Mouse (Mus musculus) embryonic facial prominence, embryonic 12.5 days (tissue): ENCODE measurements at regions not wholly inside any gene's neighbourhood (a gene's known extent, or its start where the extent isn't known, plus 50 kb on each side); places are given as distances from the start of the nearest gene placed in this dataset.

Experiments used
- ATAC-seq: fragments of 200-750 bp; cut with Nextera tagmentation; 2 replicates; pipeline ENCODE4 v1.8.0; 2017; ENCODE audit not compliant: insufficient number of reproducible peaks, insufficient read depth, low FRiP score, low TSS enrichment
- H3K27ac ChIP-seq: fragments of 300-500 bp; sonication (generic); 2 replicates; pipeline ENCODE4 v1.5.1; 2016; ENCODE audit warnings: mild to moderate bottlenecking
- H3K27me3 ChIP-seq: fragments of 300-500 bp; sonication (generic); 2 replicates; pipeline ENCODE4 v1.6.1; 2016; ENCODE audit warnings: mild to moderate bottlenecking, moderate library complexity
- H3K36me3 ChIP-seq: fragments of 300-500 bp; sonication (generic); 2 replicates; pipeline ENCODE4 v1.6.1; 2016; ENCODE audit warnings: mild to moderate bottlenecking
- H3K4me1 ChIP-seq: fragments of 300-500 bp; sonication (generic); 2 replicates; pipeline ENCODE4 v1.6.1; 2016
- H3K4me2 ChIP-seq: fragments of 300-500 bp; sonication (generic); replicated peaks from 2 replicates; pipeline ENCODE4 v1.6.1; 2016; ENCODE audit warnings: mild to moderate bottlenecking, moderate library complexity
- H3K4me3 ChIP-seq: fragments of 300-500 bp; sonication (generic); 2 replicates; pipeline ENCODE4 v1.5.1; 2016; ENCODE audit warnings: mild to moderate bottlenecking
- H3K9ac ChIP-seq: fragments of 300-500 bp; sonication (generic); 2 replicates; pipeline ENCODE4 v1.6.1; 2016; ENCODE audit warnings: mild to moderate bottlenecking, moderate library complexity
- H3K9me3 ChIP-seq: fragments of 300-500 bp; sonication (generic); 2 replicates; pipeline ENCODE4 v1.6.1; 2016; ENCODE audit warnings: mild to moderate bottlenecking, moderate library complexity
- WGBS: fragments of 180-500 bp; shearing (Covaris S2); methylation state at CpG from one replicate; pipeline ENCODE4 v1.1.7; 2016; 5-methylcytosine and 5-hydroxymethylcytosine counted together

GRCm38 (mm10) chr10:99678096-99678495, 81.4 kb downstream of the Csl start:
- Histone ChIP-seq H3K4me2 (no peak overlapping the region), H3K4me3 (no peak overlapping the region), H3K36me3 (no peaks in the 10 kb centered on the region), H3K9me3 (no peaks in the 10 kb centered on the region), H3K9ac (no peak overlapping the region), H3K27me3 (no peaks in the 10 kb centered on the region), H3K4me1 (no peaks in the 10 kb centered on the region), H3K27ac (no peak overlapping the region)
- no peak for ATAC-seq
- 78% methylated on average over 9 of the region's 9 CpGs for WGBS

DNA sequence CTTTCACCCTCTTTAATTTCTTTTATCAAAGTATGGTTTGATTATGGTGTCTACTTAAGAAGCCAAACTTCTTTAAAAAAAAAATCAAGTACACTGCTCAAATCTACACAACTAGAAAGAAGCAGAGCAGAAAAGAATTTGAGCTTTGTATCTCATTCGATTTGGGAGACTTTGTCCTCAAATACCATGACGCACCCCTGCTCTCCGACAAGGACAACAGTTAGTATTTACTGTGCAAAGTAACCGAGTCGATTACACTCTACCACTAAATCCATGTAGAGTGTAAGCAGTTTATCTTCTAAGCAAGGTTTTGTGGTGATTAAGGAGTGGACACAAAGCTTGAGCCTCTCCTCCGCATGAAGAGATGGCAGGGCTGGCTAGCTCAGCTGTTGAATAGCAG, 79.6 kb downstream of the Csl start:
- Histone ChIP-seq H3K4me1 (no peaks in the 10 kb centered on the region), H3K4me2 (no peak overlapping the region), H3K4me3 (no peak overlapping the region), H3K9me3 (no peaks in the 10 kb centered on the region), H3K27me3 (no peaks in the 10 kb centered on the region), H3K9ac (no peak overlapping the region), H3K36me3 (no peaks in the 10 kb centered on the region), H3K27ac (no peak overlapping the region)
- ATAC-seq = no peak
- whole genome bisulfite sequencing = 93% methylated on average over 6 of the region's 6 CpGs

DNA sequence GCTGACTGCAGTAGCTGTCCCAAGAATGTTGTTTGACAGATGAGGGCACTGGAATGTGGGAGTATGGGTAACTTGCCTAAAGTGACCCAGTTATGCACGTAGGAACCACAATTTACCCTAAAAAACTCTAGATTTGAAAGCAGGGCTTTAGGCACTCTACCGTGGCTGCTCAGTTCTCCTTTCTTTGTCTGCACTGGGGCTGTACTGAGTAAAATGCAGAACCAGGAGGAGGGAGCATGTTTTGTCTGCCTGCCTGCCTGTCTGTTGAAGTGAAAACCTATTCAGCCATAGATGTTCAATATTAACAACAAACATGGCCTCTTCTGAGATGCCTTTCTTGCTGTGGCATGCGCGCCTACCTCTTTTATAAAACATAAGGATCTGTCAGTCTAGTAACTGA, 77.5 kb downstream of the Csl start:
- ATAC-seq = no peak
- WGBS = 79% methylated on average over 4 of the region's 4 CpGs
- Histone ChIP-seq H3K4me1 (no peaks in the 10 kb centered on the region), H3K9me3 (no peaks in the 10 kb centered on the region), H3K27me3 (no peaks in the 10 kb centered on the region), H3K27ac (no peak overlapping the region), H3K4me2 (no peak overlapping the region), H3K9ac (no peak overlapping the region), H3K4me3 (no peak overlapping the region), H3K36me3 (no peaks in the 10 kb centered on the region)

DNA sequence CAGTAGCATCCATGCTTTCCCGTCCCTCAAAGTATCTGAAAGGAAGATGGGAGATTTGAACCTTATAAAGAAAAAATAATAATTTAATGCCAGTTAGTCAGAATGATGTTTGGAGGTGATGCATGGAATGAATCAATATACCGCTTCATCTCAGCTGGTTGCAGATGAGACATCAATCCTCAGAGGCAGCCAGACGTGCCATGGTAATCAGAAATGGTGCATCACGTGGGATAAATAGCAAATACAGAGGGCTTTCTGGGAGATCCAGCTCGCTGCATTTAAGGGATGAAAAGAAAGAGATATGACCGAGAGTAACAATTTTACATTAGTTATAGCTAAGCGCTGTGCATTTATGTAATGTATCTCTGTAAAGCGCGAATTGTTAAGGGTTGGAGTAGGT, 77.1 kb downstream of the Csl start:
- H3K4me1 ChIP-seq = no peaks in the 10 kb centered on the region
- H3K9me3 ChIP-seq = no peaks in the 10 kb centered on the region
- no peak overlapping the region for H3K27ac ChIP-seq
- no peak overlapping the region for H3K4me3 ChIP-seq
- no peaks in the 10 kb centered on the region for H3K36me3 ChIP-seq
- H3K9ac ChIP-seq = no peak overlapping the region
- 88% methylated on average over 9 of the region's 9 CpGs for WGBS
- H3K27me3 ChIP-seq = no peaks in the 10 kb centered on the region
- ATAC-seq = no peak
- no peak overlapping the region for H3K4me2 ChIP-seq

DNA sequence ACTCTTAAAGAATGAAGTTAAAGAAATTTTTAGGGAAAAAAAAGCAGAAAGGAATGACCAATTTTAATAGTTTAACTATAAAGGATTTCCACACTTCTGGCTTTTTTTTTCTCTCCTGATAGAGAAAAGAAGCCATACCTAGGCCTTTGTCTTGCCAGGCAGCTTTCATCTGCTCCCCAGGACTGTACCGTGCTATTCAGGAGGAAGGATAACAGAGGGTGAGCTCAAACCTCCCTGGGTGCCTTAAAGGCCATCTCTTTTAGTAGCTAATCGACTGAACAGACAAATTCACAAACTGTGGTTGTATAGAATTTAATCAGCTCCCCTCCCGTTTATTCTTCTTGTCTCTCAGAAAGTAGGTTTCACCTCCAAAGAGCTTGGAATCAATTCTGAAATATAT, 76.1 kb downstream of the Csl start:
- H3K4me1 ChIP-seq = no peaks in the 10 kb centered on the region
- H3K9ac ChIP-seq = no peak overlapping the region
- H3K4me3 ChIP-seq = no peak overlapping the region
- 35% methylated on average over 3 of the region's 3 CpGs for WGBS
- no peaks in the 10 kb centered on the region for H3K27me3 ChIP-seq
- no peaks in the 10 kb centered on the region for H3K36me3 ChIP-seq
- no peaks in the 10 kb centered on the region for H3K9me3 ChIP-seq
- no peak overlapping the region for H3K27ac ChIP-seq
- no peak overlapping the region for H3K4me2 ChIP-seq
- no peak for ATAC-seq

DNA sequence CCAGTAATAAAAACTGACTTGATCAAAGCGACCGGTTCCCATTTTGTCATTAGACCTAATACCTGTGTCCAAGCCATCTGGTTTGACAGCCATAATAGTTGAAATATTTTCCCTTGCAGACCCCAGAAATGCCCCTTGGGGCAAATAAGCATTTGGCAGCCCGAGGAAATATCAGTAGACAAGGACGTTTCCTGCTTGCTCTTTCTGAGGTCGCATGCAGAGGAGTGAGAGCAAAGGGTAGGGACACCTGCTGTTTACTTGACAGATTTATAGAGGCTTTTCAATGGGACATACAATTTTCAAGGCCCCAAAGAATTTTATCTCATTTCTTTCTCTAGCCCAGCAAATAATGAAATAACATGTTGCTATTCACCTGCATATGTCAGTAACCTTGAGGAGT, 73.5 kb downstream of the Csl start:
- ATAC-seq = no peak
- H3K4me2 ChIP-seq = no peak overlapping the region
- H3K27ac ChIP-seq = no peak overlapping the region
- H3K27me3 ChIP-seq = no peaks in the 10 kb centered on the region
- H3K4me3 ChIP-seq = no peak overlapping the region
- H3K36me3 ChIP-seq = no peaks in the 10 kb centered on the region
- H3K4me1 ChIP-seq = no peaks in the 10 kb centered on the region
- H3K9ac ChIP-seq = no peak overlapping the region
- 36% methylated on average over 5 of the region's 5 CpGs for WGBS
- no peaks in the 10 kb centered on the region for H3K9me3 ChIP-seq

GRCm38 (mm10) chr10:99687011-99687410, 72.4 kb downstream of the Csl start:
- no peak for ATAC-seq
- no peaks in the 10 kb centered on the region for H3K27me3 ChIP-seq
- WGBS = 59% methylated on average over 4 of the region's 4 CpGs
- no peaks in the 10 kb centered on the region for H3K4me1 ChIP-seq
- no peak overlapping the region for H3K9ac ChIP-seq
- H3K36me3 ChIP-seq = no peaks in the 10 kb centered on the region
- H3K4me3 ChIP-seq = no peak overlapping the region
- H3K27ac ChIP-seq = no peak overlapping the region
- H3K4me2 ChIP-seq = no peak overlapping the region
- no peaks in the 10 kb centered on the region for H3K9me3 ChIP-seq

DNA sequence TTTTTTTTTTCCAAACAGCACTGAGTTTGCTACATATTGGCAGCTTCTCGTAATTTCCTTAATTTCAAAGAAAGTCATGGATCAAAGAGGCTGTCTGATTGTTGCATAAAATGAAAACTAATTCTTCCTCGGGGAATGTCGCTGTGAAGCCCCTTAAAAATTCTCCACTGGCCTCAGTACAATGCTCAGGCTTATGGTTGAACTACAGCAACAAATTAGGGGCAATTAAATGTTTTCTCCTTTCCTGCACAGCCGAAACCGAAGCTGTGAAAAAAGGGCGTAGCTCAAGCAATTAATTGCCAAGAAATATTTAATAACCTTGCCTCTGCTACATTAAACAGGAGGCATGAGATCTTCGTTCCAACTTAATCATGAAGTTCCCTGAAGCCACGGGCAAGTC, 61.8 kb downstream of the Csl start:
- Histone ChIP-seq H3K27ac (no peak overlapping the region), H3K36me3 (no peaks in the 10 kb centered on the region), H3K4me3 (no peak overlapping the region), H3K27me3 (no peaks in the 10 kb centered on the region), H3K4me2 (no peak overlapping the region), H3K9ac (no peak overlapping the region), H3K4me1 (no peaks in the 10 kb centered on the region), H3K9me3 (no peaks in the 10 kb centered on the region)
- WGBS = 61% methylated on average over 8 of the region's 8 CpGs
- no peak for ATAC-seq

DNA sequence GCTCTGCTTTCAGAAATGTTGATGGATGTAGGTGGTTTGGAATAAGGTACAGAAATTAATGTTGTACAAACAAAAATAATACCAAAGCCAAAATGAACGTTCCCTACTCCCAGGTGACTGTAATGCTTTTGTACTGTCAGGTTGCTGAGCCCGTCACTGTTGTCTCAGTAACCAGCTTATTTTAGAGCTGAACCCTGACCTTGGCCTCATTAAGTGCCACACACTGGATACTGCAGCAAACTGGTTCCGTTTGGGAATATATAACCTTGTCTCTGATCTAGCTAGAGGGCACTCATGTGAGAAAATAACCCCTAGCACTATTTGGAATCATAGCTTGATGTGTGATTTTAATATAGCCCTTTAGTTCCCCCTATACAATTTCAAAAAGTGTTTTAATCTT, 60.0 kb downstream of the Csl start:
- ATAC-seq = no peak
- Histone ChIP-seq H3K27ac (no peak overlapping the region), H3K4me3 (no peak overlapping the region), H3K9me3 (no peaks in the 10 kb centered on the region), H3K4me1 (no peaks in the 10 kb centered on the region), H3K36me3 (no peaks in the 10 kb centered on the region), H3K9ac (no peak overlapping the region), H3K27me3 (no peaks in the 10 kb centered on the region), H3K4me2 (no peak overlapping the region)
- WGBS = 15% methylated on average over 3 of the region's 3 CpGs

DNA sequence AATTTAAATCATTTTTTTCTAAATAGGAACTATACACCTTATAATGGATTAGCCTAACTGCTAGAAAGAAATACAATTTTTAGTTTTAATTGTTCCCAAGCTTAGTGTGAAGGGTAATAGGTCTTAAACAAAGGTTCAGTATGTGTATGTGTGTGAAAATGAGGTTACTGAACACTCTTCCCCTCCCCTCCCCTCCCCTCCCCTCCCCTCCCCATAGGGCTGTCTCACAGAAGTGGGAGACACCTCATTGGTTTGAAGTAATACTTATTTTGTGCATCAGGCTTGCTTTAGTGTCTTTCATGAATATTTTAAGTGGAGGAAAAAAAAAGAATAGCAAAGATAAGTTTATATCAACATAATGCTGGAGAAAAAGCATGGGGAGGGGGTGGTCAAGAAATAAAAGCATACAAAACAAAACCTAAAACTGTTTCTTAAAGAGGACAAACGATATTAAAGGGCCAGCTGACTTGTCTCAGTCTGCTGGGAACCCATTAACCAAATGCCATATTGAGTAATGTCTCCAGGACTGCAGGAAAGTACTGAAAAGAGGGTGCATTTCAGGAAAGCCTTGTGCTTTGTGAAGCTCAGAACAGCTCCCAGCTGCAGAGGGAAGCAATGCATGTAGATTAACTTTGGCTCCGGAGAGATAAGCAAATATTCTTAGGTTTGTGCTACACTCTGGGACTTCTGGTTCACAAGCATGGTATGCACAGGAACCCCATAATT, 59.2 kb downstream of the Csl start:
- Histone ChIP-seq H3K9me3 (no peaks in the 10 kb centered on the region), H3K4me2 (no peak overlapping the region), H3K27me3 (no peaks in the 10 kb centered on the region), H3K9ac (no peak overlapping the region), H3K27ac (no peak overlapping the region), H3K4me1 (no peaks in the 10 kb centered on the region), H3K4me3 (no peak overlapping the region), H3K36me3 (no peaks in the 10 kb centered on the region)
- no peak for ATAC-seq
- 57% methylated on average over 2 of the region's 2 CpGs for WGBS
